ENCODE assay signal across 8 mouse cellular contexts in genomic region chr7:6727351-6728121, GRCm38 (mm10). TPM values are rescaled to one million over a fixed set of nuclear protein-coding genes. Genes with fewer than 3 reads are reported as not detected.
DNase-seq lines count a peak whose midpoint lies in the region; ATAC-seq and TF ChIP-seq lines count a peak whose summit lies in the region.

No protein-coding gene starts in this region.

- TF ChIP-seq EP300 in liver, postnatal 0 days (IDR thresholded peaks at IDR 0.05; ENCODE audit: low read depth), result no peak

- intact Hi-C loops in heart, postnatal 25 days (cut with DNase I), result loop anchor here (2.0 to 10.0 kb wide), 2 partner anchors 67 to 363 kb away; partner anchors contain the start of gene Zfp78

- peak; percentile 81 for TF ChIP-seq CTCF in Patski (IDR thresholded peaks at IDR 0.05)
- peak; percentile 81 for TF ChIP-seq CTCF in layer of hippocampus, adult 2 months (conservative IDR thresholded peaks at IDR 0.05)
- TF ChIP-seq CTCF in liver, postnatal 0 days (IDR thresholded peaks at IDR 0.05; ENCODE audit: low read depth), result peak; percentile 40

- no peaks in the 10 kb centered on the region for H3K27me3 ChIP-seq in Patski
- H3K27me3 ChIP-seq in liver, postnatal 0 days (ENCODE audit: insufficient read depth, low read length), result no peaks in the 10 kb centered on the region

- POLR2A ChIA-PET in Patski (lab: Charles Lee), result interaction anchor here (1.1 kb wide), 1 partner anchor 49 kb away, joined by 3 read pairs; no protein-coding TSS in a partner anchor

- in situ Hi-C loops in Patski (cut with MboI; ENCODE audit: low pct_unique_long_range_greater_than_20kb), result loop anchor here (5.0 kb wide), 1 partner anchor 365 kb away; the partner anchor contains the start of gene Zfp78

- 46% methylated on average over 19 of the region's 19 CpGs for WGBS in liver, postnatal 0 days (ENCODE audit: insufficient replicate concordance)

- no peak overlapping the region for H3K9ac ChIP-seq in liver, postnatal 0 days (replicated peaks)

- H3K36me3 ChIP-seq in liver, postnatal 0 days (replicated peaks; ENCODE audit: insufficient read depth, low read length), result peaks cover 3% of the 10 kb centered on the region

- H3K4me2 ChIP-seq in liver, postnatal 0 days (ENCODE audit: low read depth, low read length), result peak overlapping the region; percentile 33

- peak; percentile 65 for ATAC-seq in Patski
- ATAC-seq in liver, postnatal 0 days, result peak; percentile 44

- H3K9me3 ChIP-seq in liver, postnatal 0 days (ENCODE audit: low read length), result peaks cover 12% of the 10 kb centered on the region; the same call in 1 of the 2 replicates

- H3K4me1 ChIP-seq in liver, postnatal 0 days (ENCODE audit: insufficient read depth), result no peaks in the 10 kb centered on the region

- CTCF ChIA-PET in Patski (lab: Charles Lee), result interaction anchor here (0.9 to 2.9 kb wide), 16 partner anchors 8 to 368 kb away, joined by 3 to 17 read pairs (median 4); no protein-coding TSS in a partner anchor

- DNase-seq in Patski (ENCODE audit: low read depth, low spot score), result peak; percentile 69
- DNase-seq in cerebellum, adult 18-20 months, result peak; percentile 84 to 93
- peak; percentile 54 for DNase-seq in forelimb bud, embryonic 11.5 days (ENCODE audit: low read depth, low spot score)
- DNase-seq in heart, postnatal 25 days (ENCODE audit: low spot score), result peak; percentile 80
- DNase-seq in layer of hippocampus, adult 2 months (ENCODE audit: low spot score in 2 of 2), result peak; percentile 82 to 93
- peak; percentile 60 for DNase-seq in liver, postnatal 0 days
- peak; percentile 74 for DNase-seq in ovary, postnatal 36 days (ENCODE audit: low spot score)
- DNase-seq in spleen, postnatal 4 days (ENCODE audit: low spot score in 2 of 2), result no peak

- peak overlapping the region; percentile 52 for H3K4me3 ChIP-seq in layer of hippocampus, adult 2 months
- peak overlapping the region; percentile 18; the same call in 1 of the 2 replicates for H3K4me3 ChIP-seq in liver, postnatal 0 days (ENCODE audit: low read depth, low read length)

- H3K27ac ChIP-seq in layer of hippocampus, adult 2 months, result peak overlapping the region; percentile 94
- H3K27ac ChIP-seq in liver, postnatal 0 days (ENCODE audit: low read depth), result peak overlapping the region; percentile 74

RNA-seq across cellular contexts. Expression of gene Peg3, which starts 2.7 kb away (rescaled TPM):
- polyA plus RNA-seq in Patski (2021), result 90.8 TPM
- 10 to 100 TPM; 14.9 to 16.3 TPM for total RNA-seq in heart, postnatal 25 days (2021)
- 100 to 1,000 TPM; 172 to 173 TPM for total RNA-seq in layer of hippocampus, adult 2 months (2021)
- 29.6 and 36.4 TPM in 2 replicates for polyA plus RNA-seq in liver, postnatal 0 days (2015; fragmentation: Nextera tagmentation; extraction: Ambion mirVana)

RNA-seq across cellular contexts. Expression of gene Usp29, which starts 2.8 kb away (rescaled TPM):
- polyA plus RNA-seq in Patski (2021), result 4.3 TPM
- under 1 TPM; 0.10 to 0.11 TPM for total RNA-seq in heart, postnatal 25 days (2021)
- total RNA-seq in layer of hippocampus, adult 2 months (2021), result 10 to 100 TPM; 29.7 to 31.6 TPM
- polyA plus RNA-seq in liver, postnatal 0 days (2015; fragmentation: Nextera tagmentation; extraction: Ambion mirVana), result 1.1 and 1.5 TPM in 2 replicates

RNA-seq across cellular contexts. Expression of gene Zim1, which starts 31.3 kb away (rescaled TPM):
- 127 TPM for polyA plus RNA-seq in Patski (2021)
- 1 to 10 TPM; 5.6 to 6.0 TPM for total RNA-seq in heart, postnatal 25 days (2021)
- total RNA-seq in layer of hippocampus, adult 2 months (2021), result 1 to 10 TPM; 5.0 to 6.5 TPM
- polyA plus RNA-seq in liver, postnatal 0 days (2015; fragmentation: Nextera tagmentation; extraction: Ambion mirVana), result 0.71 and 0.90 TPM in 2 replicates

Comparison
In these comparisons a context has a peak if more than half of its experiments do, and no peak if none do; other contexts are left out.
1. DNase-seq: peak in Patski (single experiment), cerebellum, adult 18-20 months (2 of 2), forelimb bud, embryonic 11.5 days (single experiment), heart, postnatal 25 days (single experiment), layer of hippocampus, adult 2 months (2 of 2), liver, postnatal 0 days (single experiment) and ovary, postnatal 36 days (single experiment); none in spleen, postnatal 4 days (0 of 2).
2. RNA of gene Peg3, which starts 2.7 kb away (total RNA-seq): 172 to 173 TPM in layer of hippocampus, adult 2 months; 14.9 to 16.3 TPM in heart, postnatal 25 days; every median in the first group is over 4 times any median in the second.
3. RNA of gene Usp29, which starts 2.8 kb away (total RNA-seq): 29.7 to 31.6 TPM in layer of hippocampus, adult 2 months; 0.10 to 0.11 TPM in heart, postnatal 25 days; every median in the first group is over 10 times any median in the second.
4. Peak in every context shown above with its lines, with median percentiles within 50 percentile points of each other: CTCF ChIP-seq.